Mouse (Mus musculus) embryonic facial prominence, embryonic 15.5 days (tissue): Measurements from ENCODE around the gene Smco4. TPM values are rescaled to one million over a fixed set of nuclear protein-coding genes. Genes with fewer than 3 reads are reported as not detected.
"Not testable (repeated sequence)": the region's sequence is repeated elsewhere in the genome, so short reads cannot be mapped to it uniquely, and the experiment has no call there.

Experiments
- ATAC-seq: fragments of 200-750 bp; cut with Nextera tagmentation; 2 replicates; pipeline ENCODE4 v1.8.0; 2017; ENCODE audit warnings: low read depth, moderate TSS enrichment; ENCODE audit not compliant: insufficient number of reproducible peaks, low FRiP score, low TSS enrichment
- H3K27ac ChIP-seq: fragments of 300-500 bp; sonication (generic); replicated peaks from 2 replicates; pipeline ENCODE4 v1.5.1; 2015; ENCODE audit warnings: mild to moderate bottlenecking, inconsistent platforms
- H3K27me3 ChIP-seq: fragments of 300-500 bp; sonication (generic); 2 replicates; pipeline ENCODE4 v1.6.1; 2015; ENCODE audit warnings: inconsistent platforms
- H3K36me3 ChIP-seq: fragments of 300-500 bp; sonication (generic); 2 replicates; pipeline ENCODE4 v1.6.1; 2015; ENCODE audit warnings: mild to moderate bottlenecking, inconsistent platforms
- H3K4me1 ChIP-seq: fragments of 300-500 bp; sonication (generic); 2 replicates; pipeline ENCODE4 v1.6.1; 2015; ENCODE audit warnings: inconsistent platforms
- H3K4me2 ChIP-seq: fragments of 300-500 bp; sonication (generic); replicated peaks from 2 replicates; pipeline ENCODE4 v1.6.1; 2015; ENCODE audit warnings: mild to moderate bottlenecking, inconsistent platforms
- H3K4me3 ChIP-seq: fragments of 300-500 bp; sonication (generic); replicated peaks from 2 replicates; pipeline ENCODE4 v1.5.1; 2015; ENCODE audit warnings: mild to moderate bottlenecking, inconsistent platforms
- H3K9ac ChIP-seq: fragments of 300-500 bp; sonication (generic); 2 replicates; pipeline ENCODE4 v1.6.1; 2015; ENCODE audit warnings: inconsistent platforms
- H3K9me3 ChIP-seq: fragments of 300-500 bp; sonication (generic); replicated peaks from 2 replicates; pipeline ENCODE4 v1.6.1; 2016; ENCODE audit warnings: inconsistent platforms
- WGBS: fragments of 180-500 bp; shearing (Covaris S2); methylation state at CpG from one replicate; pipeline ENCODE4 v1.1.7; 2015; 5-methylcytosine and 5-hydroxymethylcytosine counted together
- polyA plus RNA-seq: library from polyadenylated mRNA; unstranded; fragments of >200 nt; fragmentation: Nextera tagmentation; extraction: Ambion mirVana; gene quantifications from 2 replicates; pipeline ENCODE4 v1.2.1, GENCODE M21; 2015

Smco4 gene
- polyA plus RNA-seq, 1 experiment from 2014 or later, result 3.2 TPM

DNA sequence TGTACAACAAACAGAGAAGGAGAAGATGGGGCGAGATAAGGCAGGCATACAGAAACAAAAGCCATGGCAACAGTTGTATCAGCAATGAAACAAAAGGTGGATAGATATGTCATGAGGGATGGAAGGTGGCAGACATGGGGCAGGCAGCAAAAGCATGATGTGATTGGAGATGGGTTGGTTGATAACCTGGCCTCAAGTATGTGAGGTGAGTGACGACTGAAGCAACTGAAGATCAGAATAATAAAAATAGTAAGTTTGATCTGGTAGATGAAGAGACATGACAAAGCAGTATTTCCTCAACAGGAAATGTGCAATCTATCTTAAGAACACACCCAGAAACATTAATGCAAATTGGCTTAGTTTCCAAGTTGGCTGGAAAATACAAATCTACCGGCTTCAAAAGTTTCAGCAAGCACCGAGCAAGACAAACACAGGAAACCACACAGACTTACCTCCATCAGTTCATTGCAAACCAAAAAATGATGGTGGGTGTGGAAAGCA lies 57.3 kb downstream of the Smco4 start:
- H3K9me3 ChIP-seq, result no peaks in the 10 kb centered on the region
- no peak overlapping the region for H3K27ac ChIP-seq
- no peaks in the 10 kb centered on the region for H3K36me3 ChIP-seq
- no peak overlapping the region for H3K4me2 ChIP-seq
- no peaks in the 10 kb centered on the region for H3K4me1 ChIP-seq
- ATAC-seq, result no peak
- WGBS, result 69% methylated on average over 4 of the region's 4 CpGs
- no peak overlapping the region for H3K9ac ChIP-seq
- no peaks in the 10 kb centered on the region for H3K27me3 ChIP-seq
- no peak overlapping the region for H3K4me3 ChIP-seq

DNA sequence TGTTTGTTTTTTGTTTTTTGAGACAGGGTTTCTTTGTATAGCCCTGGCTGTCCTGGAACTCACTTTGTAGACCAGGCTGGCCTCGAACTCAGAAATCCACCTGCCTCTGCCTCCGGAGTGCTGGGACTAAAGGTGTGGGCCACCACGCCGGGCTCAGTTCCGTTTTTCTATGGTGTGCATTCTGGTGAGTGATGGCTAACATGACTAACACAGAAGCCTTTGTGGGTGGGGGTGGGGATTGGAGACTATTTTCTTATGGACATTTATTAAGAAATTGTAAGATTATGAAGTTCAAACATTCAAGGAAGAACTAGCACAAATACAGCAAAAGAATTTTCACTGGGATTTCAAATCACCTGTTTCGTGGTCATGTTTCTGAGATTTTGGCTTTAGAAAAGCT lies 57.8 kb downstream of the Smco4 start:
- not testable (repeated sequence) for H3K4me1 ChIP-seq, H3K36me3 ChIP-seq, H3K4me3 ChIP-seq, H3K27me3 ChIP-seq, H3K4me2 ChIP-seq, ATAC-seq, H3K9ac ChIP-seq, H3K27ac ChIP-seq, H3K9me3 ChIP-seq
- 90% methylated on average over 6 of the region's 6 CpGs for WGBS

GRCm38 (mm10) chr9:15551933-15552851 lies 59.0 kb downstream of the Smco4 start:
- no peak overlapping the region for H3K27ac ChIP-seq
- no peaks in the 10 kb centered on the region for H3K4me1 ChIP-seq
- H3K9ac ChIP-seq, result no peak overlapping the region
- H3K36me3 ChIP-seq, result no peaks in the 10 kb centered on the region
- no peak overlapping the region for H3K4me3 ChIP-seq
- no peak for ATAC-seq
- 57% methylated on average over 15 of the region's 15 CpGs for WGBS
- H3K4me2 ChIP-seq, result no peak overlapping the region
- H3K27me3 ChIP-seq, result no peaks in the 10 kb centered on the region
- no peaks in the 10 kb centered on the region for H3K9me3 ChIP-seq

DNA sequence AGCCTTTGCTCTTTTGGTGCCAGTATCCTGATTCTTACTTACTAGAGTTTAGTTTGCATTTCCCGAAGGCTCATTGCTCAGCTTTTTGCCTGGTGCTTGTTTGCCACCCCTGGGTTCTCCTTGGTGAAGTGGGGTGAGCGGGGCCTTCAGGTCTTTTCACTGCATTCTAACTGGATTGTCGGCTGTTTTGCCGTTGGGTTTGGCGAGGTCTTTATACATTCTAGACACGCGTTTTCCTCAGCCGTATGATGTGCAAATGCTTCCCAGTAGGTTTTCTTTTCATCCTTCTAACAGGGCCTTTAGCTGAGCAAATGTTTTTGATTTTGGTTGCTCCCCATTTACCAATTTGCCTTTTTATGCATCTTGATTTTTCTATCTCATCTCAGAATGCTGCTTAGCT lies 60.1 kb downstream of the Smco4 start:
- H3K36me3 ChIP-seq, result no peaks in the 10 kb centered on the region
- WGBS, result 53% methylated on average over 8 of the region's 8 CpGs
- H3K9me3 ChIP-seq, result no peaks in the 10 kb centered on the region
- H3K9ac ChIP-seq, result no peak overlapping the region
- H3K27me3 ChIP-seq, result no peaks in the 10 kb centered on the region
- H3K4me3 ChIP-seq, result no peak overlapping the region
- no peak for ATAC-seq
- H3K27ac ChIP-seq, result no peak overlapping the region
- H3K4me1 ChIP-seq, result no peaks in the 10 kb centered on the region
- H3K4me2 ChIP-seq, result no peak overlapping the region

DNA sequence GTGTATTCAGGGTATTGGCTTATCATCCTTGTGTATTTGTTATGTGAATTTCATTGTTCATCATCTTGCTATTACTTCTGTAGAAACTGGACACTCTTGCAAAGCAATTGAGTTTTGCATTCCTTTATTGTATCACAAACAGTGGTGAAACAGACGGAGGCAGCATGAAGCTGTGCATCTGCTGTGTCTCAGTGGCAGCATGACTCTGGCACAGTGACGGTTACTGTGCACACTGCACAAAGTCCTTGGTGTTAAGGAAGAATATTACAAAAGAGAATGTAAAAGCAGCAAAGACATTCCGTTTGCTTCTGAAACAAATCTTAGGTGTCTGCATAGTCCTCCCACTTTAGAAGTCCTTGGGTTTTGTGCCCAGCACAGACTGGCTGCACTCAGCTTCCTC lies 67.2 kb downstream of the Smco4 start:
- Histone ChIP-seq H3K4me2 (no peak overlapping the region), H3K4me3 (no peak overlapping the region), H3K27ac (no peak overlapping the region), H3K4me1 (no peaks in the 10 kb centered on the region), H3K36me3 (no peaks in the 10 kb centered on the region), H3K27me3 (no peaks in the 10 kb centered on the region), H3K9me3 (no peaks in the 10 kb centered on the region), H3K9ac (no peak overlapping the region)
- WGBS, result 64% methylated on average over 3 of the region's 3 CpGs
- ATAC-seq, result no peak

GRCm38 (mm10) chr9:15562353-15562752 lies 69.1 kb downstream of the Smco4 start:
- Histone ChIP-seq H3K9ac (no peak overlapping the region), H3K27ac (no peak overlapping the region), H3K9me3 (no peaks in the 10 kb centered on the region), H3K36me3 (no peaks in the 10 kb centered on the region), H3K4me3 (no peak overlapping the region), H3K27me3 (no peaks in the 10 kb centered on the region), H3K4me2 (no peak overlapping the region), H3K4me1 (no peaks in the 10 kb centered on the region)
- ATAC-seq, result no peak
- WGBS, result 87% methylated on average over 7 of the region's 7 CpGs

DNA sequence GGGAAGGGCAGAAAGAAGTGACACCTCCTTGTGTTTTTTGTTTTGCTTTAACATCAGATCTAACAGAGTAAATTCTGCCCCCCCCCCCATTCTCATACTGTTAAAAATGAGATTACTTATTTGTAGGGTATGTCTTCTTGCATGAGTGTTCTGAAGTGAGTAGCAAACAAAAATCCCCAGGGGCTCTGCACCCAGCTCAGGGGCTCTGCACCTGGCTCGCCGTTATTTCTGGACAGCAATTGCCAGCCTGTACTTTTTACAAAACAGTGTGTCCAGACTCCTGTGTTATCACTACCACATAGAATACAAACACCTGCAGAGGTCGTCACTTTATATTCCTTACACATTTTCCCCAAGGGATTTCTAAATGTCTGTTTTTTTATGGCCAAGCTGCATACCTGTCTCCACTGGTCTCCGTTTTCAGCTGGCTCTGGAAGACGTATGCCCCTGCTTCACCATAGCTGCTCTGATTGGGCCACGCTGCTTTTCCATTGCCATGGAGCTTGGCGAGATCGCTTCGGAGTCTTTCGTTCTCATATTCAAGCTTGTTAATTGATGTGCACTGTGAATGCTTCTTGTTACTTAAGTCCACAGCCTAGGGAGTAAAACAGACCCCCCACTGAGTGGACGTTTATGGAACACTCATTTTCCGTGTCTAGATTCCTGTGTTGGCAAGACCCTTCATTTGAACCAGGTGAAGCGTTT lies 81.7 kb downstream of the Smco4 start:
- no peaks in the 10 kb centered on the region for H3K36me3 ChIP-seq
- no peak for ATAC-seq
- H3K27me3 ChIP-seq, result no peaks in the 10 kb centered on the region
- H3K27ac ChIP-seq, result no peak overlapping the region
- no peaks in the 10 kb centered on the region for H3K4me1 ChIP-seq
- 64% methylated on average over 13 of the region's 13 CpGs for WGBS
- no peak overlapping the region for H3K9ac ChIP-seq
- no peak overlapping the region for H3K4me2 ChIP-seq
- H3K4me3 ChIP-seq, result no peak overlapping the region
- H3K9me3 ChIP-seq, result no peaks in the 10 kb centered on the region

DNA sequence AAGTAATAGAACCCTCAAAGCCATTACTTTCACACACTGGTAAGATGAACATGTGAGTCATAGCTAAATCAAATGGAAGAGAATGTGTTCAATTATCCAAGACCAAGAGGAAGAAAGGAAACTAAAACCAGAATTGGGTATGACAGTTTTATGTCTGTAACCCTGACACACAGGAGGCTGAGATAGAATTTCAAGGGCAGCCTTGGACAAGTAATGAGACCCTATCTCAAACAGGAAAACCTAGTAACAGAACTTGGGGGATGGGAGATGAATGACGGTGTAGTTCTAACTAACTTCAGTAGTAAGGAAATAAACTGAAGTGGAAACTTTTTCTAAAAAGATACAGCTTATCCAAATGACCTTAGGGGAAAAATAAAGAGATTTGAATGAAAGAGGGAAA lies 85.2 kb downstream of the Smco4 start:
- no peak for ATAC-seq
- WGBS, result 25% methylated on average over 1 of the region's 1 CpGs
- Histone ChIP-seq H3K9ac (no peak overlapping the region), H3K9me3 (no peaks in the 10 kb centered on the region), H3K27ac (no peak overlapping the region), H3K36me3 (no peaks in the 10 kb centered on the region), H3K4me2 (no peak overlapping the region), H3K27me3 (no peaks in the 10 kb centered on the region), H3K4me3 (no peak overlapping the region), H3K4me1 (peaks cover 3% of the 10 kb centered on the region; the same call in 1 of the 2 replicates)

- H3K4me2 ChIP-seq, result no peak overlapping the region
- peaks cover 3% of the 10 kb centered on the region; the same call in 1 of the 2 replicates for H3K4me1 ChIP-seq
- H3K9ac ChIP-seq, result no peak overlapping the region
- no peak overlapping the region for H3K27ac ChIP-seq
- ATAC-seq, result no peak
- 90% methylated on average over 9 of the region's 9 CpGs for WGBS
- no peaks in the 10 kb centered on the region for H3K9me3 ChIP-seq
- no peak overlapping the region for H3K4me3 ChIP-seq
- no peaks in the 10 kb centered on the region for H3K27me3 ChIP-seq
- H3K36me3 ChIP-seq, result no peaks in the 10 kb centered on the region
These were observed 85.7 kb downstream of the Smco4 start for GRCm38 (mm10) chr9:15578946-15579345.

DNA sequence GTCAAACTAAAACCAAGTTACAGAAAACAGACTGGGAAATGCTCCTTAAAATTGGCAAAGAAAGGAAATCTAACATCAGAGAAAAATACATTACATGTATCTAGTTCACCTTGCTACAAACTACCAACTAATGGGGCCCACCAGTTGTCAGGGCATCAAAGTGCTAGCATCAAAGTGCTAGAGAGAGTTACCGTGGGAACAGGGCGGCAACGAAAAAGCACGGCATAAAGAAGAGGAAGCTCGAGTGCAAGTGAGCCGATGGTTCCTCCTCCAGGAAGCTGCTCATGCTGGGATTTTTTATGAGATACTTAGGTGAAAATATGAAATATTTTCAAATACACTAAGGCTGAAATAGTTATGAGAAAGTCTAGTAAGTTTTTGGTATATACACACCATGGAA lies 86.9 kb downstream of the Smco4 start:
- Histone ChIP-seq H3K4me3 (no peak overlapping the region), H3K9ac (no peak overlapping the region), H3K36me3 (no peaks in the 10 kb centered on the region), H3K4me2 (no peak overlapping the region), H3K27me3 (no peaks in the 10 kb centered on the region), H3K9me3 (no peaks in the 10 kb centered on the region), H3K4me1 (peaks cover 3% of the 10 kb centered on the region; the same call in 1 of the 2 replicates), H3K27ac (no peak overlapping the region)
- 63% methylated on average over 6 of the region's 6 CpGs for WGBS
- no peak for ATAC-seq

GRCm38 (mm10) chr9:15582026-15582425 lies 88.8 kb downstream of the Smco4 start:
- H3K36me3 ChIP-seq, result no peaks in the 10 kb centered on the region
- no peak overlapping the region for H3K4me2 ChIP-seq
- no peak overlapping the region for H3K4me3 ChIP-seq
- peaks cover 3% of the 10 kb centered on the region; the same call in 1 of the 2 replicates for H3K4me1 ChIP-seq
- no peaks in the 10 kb centered on the region for H3K27me3 ChIP-seq
- no peak for ATAC-seq
- H3K9me3 ChIP-seq, result no peaks in the 10 kb centered on the region
- 39% methylated on average over 5 of the region's 5 CpGs for WGBS
- H3K9ac ChIP-seq, result no peak overlapping the region
- no peak overlapping the region for H3K27ac ChIP-seq
